Mouse (Mus musculus): Measurements from ENCODE around the gene Tti1.

DNA sequence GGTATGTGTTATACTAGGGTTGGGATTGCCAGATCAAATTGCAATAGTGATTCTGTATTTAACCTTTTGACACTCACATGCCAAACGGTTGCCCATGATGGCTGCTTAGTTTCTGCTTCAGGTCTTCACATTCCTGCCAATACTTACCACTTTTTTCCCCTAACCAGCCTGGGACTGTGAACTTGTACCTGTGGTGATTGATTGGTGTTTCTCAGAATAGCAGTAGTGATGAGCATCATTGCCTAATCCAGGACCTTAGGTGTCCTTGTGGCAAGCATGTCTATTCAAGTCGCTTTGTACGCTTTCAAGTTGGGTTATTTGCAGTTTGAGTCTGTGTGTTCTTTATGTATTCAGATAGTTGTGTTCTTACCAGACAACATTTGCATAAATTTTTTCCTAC lies 34.8 kb upstream of the Tti1 start:
- TF ChIP-seq TCF3 (IDR thresholded peaks at IDR 0.05; ENCODE audit: insufficient read length, low read depth) (no peak), MYOD1 (IDR thresholded peaks at IDR 0.05; ENCODE audit: control insufficient read depth in 1 of 3, insufficient read length in 2 of 3, low read depth in 2 of 3) (no peak), REST (IDR thresholded peaks at IDR 0.05; ENCODE audit: insufficient read depth, insufficient read length) (no peak), POLR2A (IDR thresholded peaks at IDR 0.05; ENCODE audit: insufficient read length, low read depth) (no peak), MAX (IDR thresholded peaks at IDR 0.05; ENCODE audit: low read depth) (no peak), POLR2AphosphoS2 (IDR thresholded peaks at IDR 0.05; ENCODE audit: insufficient read length, low read depth) (no peak), TCF12 (IDR thresholded peaks at IDR 0.05; ENCODE audit: insufficient read depth, poor library complexity, severe bottlenecking) (no peak), CEBPB (IDR thresholded peaks at IDR 0.05; ENCODE audit: insufficient read depth, poor library complexity, severe bottlenecking) (no peak), USF1 (IDR thresholded peaks at IDR 0.05; ENCODE audit: low read depth) (no peak)

All from myocyte (in vitro differentiated cells).